Mouse (Mus musculus) neural tube, embryonic 12.5 days (tissue): Measurements from ENCODE around the gene Grb2. TPM values are rescaled to one million over a fixed set of nuclear protein-coding genes. Genes with fewer than 3 reads are reported as not detected.
"Not testable (repeated sequence)": the region's sequence is repeated elsewhere in the genome, so short reads cannot be mapped to it uniquely, and the experiment has no call there.

ENCODE experiments used
- ATAC-seq: fragments of 200-750 bp; cut with Nextera tagmentation; 2 replicates; pipeline ENCODE4 v1.8.0; 2017; ENCODE audit warnings: low read depth, mild to moderate bottlenecking, moderate TSS enrichment, moderate library complexity; ENCODE audit not compliant: low FRiP score
- H3K27ac ChIP-seq: fragments of 300-500 bp; sonication (generic); 2 replicates; pipeline ENCODE4 v1.5.1; 2016
- H3K27me3 ChIP-seq: fragments of 300-500 bp; sonication (generic); replicated peaks from 2 replicates; pipeline ENCODE4 v1.6.1; 2016; ENCODE audit warnings: mild to moderate bottlenecking
- H3K36me3 ChIP-seq: fragments of 300-500 bp; sonication (generic); 2 replicates; pipeline ENCODE4 v1.6.1; 2016; ENCODE audit warnings: mild to moderate bottlenecking
- H3K4me1 ChIP-seq: fragments of 300-500 bp; sonication (generic); 2 replicates; pipeline ENCODE4 v1.6.1; 2016
- H3K4me2 ChIP-seq: fragments of 300-500 bp; sonication (generic); replicated peaks from 2 replicates; pipeline ENCODE4 v1.6.1; 2016; ENCODE audit warnings: mild to moderate bottlenecking
- H3K4me3 ChIP-seq: fragments of 300-500 bp; sonication (generic); 2 replicates; pipeline ENCODE4 v1.5.1; 2016
- H3K9ac ChIP-seq: fragments of 300-500 bp; sonication (generic); 2 replicates; pipeline ENCODE4 v1.6.1; 2016; ENCODE audit warnings: mild to moderate bottlenecking
- H3K9me3 ChIP-seq: fragments of 300-500 bp; sonication (generic); 2 replicates; pipeline ENCODE4 v1.6.1; 2016; ENCODE audit warnings: mild to moderate bottlenecking
- WGBS: fragments of 180-500 bp; shearing (Covaris S2); methylation state at CpG from one replicate; pipeline ENCODE4 v1.1.7; 2016; 5-methylcytosine and 5-hydroxymethylcytosine counted together
- polyA plus RNA-seq: library from polyadenylated mRNA; unstranded; fragments of >200 nt; fragmentation: Nextera tagmentation; extraction: Ambion mirVana; gene quantifications from 2 replicates; pipeline ENCODE4 v1.2.1, GENCODE M21; 2016

Gene Grb2
- polyA plus RNA-seq, 1 experiment from 2014 or later: 186 TPM

GRCm38 (mm10) chr11:115654128-115654527, 54.3 kb downstream of the Grb2 start:
- Histone ChIP-seq H3K9me3 (no peaks in the 10 kb centered on the region), H3K27me3 (no peaks in the 10 kb centered on the region), H3K27ac (no peak overlapping the region), H3K4me2 (no peak overlapping the region), H3K36me3 (peaks cover 29% of the 10 kb centered on the region), H3K9ac (no peak overlapping the region), H3K4me3 (no peak overlapping the region), H3K4me1 (no peaks in the 10 kb centered on the region)
- no peak for ATAC-seq
- 78% methylated on average over 2 of the region's 2 CpGs for WGBS

DNA sequence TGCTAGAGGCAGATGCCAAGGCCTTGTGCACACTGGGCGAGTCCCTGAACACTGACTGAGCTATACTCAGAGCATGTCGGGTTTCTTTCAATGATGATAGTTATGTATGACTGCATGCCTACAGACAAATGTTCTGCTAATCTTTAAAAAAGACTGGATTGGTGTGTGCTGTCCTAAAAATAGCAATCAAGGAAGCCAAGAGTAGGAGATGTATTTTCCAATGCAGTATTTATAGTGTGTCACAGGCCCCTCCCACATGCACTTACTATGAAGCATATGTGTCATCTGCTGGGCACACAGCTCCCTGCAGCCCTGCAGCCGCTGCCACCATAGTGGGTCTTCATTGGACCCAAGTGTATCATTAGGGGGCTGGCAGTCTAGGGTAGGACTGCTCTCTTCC, 55.2 kb downstream of the Grb2 start:
- H3K9me3 ChIP-seq: no peaks in the 10 kb centered on the region
- peaks cover 34% of the 10 kb centered on the region for H3K36me3 ChIP-seq
- WGBS: 90% methylated on average over 3 of the region's 3 CpGs
- no peaks in the 10 kb centered on the region for H3K4me1 ChIP-seq
- ATAC-seq: no peak
- H3K27me3 ChIP-seq: no peaks in the 10 kb centered on the region
- H3K27ac ChIP-seq: no peak overlapping the region
- no peak overlapping the region for H3K4me2 ChIP-seq
- H3K4me3 ChIP-seq: no peak overlapping the region
- no peak overlapping the region for H3K9ac ChIP-seq

DNA sequence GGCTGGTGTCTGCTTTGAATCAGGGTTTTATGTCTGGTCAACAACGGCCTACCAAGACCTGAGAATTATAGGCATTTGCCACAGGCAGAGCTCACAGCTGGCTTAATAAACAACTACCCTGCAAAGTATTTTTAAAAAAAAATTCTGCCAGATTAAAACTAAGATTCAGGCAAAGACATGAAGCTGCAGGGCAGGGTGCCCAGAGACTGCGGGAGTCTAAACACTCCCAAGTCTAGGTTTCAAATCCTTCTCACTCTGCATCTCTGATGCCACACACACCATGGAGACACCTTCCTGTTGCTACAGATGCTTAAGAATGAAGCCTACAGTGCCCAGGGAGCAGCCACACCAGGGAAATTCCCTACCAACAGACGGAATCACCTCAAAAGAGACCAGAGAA, 56.7 kb downstream of the Grb2 start:
- Histone ChIP-seq H3K27me3 (no peaks in the 10 kb centered on the region), H3K27ac (no peak overlapping the region), H3K9ac (no peak overlapping the region), H3K9me3 (no peaks in the 10 kb centered on the region), H3K4me1 (no peaks in the 10 kb centered on the region), H3K4me3 (no peak overlapping the region), H3K36me3 (peaks cover 44% of the 10 kb centered on the region), H3K4me2 (no peak overlapping the region)
- ATAC-seq: no peak
- WGBS: 94% methylated on average over 3 of the region's 3 CpGs

DNA sequence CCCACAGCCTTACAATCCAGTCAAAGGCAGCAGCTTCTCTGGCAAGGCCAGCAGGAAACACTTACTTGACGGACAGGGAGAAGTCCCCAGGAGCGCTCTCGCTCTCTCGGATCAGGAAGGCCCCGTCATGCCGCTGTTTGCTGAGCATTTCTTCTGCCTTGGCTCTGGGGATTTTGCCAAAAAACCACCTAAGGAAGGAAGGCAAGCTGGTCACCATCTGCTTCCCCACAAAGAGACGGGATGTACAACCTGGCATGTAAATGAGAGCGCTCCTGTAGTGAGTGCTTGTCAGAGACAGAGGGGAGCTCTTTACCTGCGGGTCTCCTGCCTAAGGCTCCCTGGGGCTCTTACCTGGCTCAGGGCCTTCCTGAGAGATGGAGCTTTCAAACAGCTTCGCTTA, 58.7 kb downstream of the Grb2 start:
- no peaks in the 10 kb centered on the region for H3K27me3 ChIP-seq
- H3K4me1 ChIP-seq: no peaks in the 10 kb centered on the region
- no peak overlapping the region for H3K4me2 ChIP-seq
- H3K9me3 ChIP-seq: no peaks in the 10 kb centered on the region
- WGBS: 73% methylated on average over 10 of the region's 10 CpGs
- H3K36me3 ChIP-seq: peaks cover 49% of the 10 kb centered on the region
- no peak overlapping the region for H3K9ac ChIP-seq
- no peak overlapping the region for H3K4me3 ChIP-seq
- ATAC-seq: no peak
- no peak overlapping the region for H3K27ac ChIP-seq

DNA sequence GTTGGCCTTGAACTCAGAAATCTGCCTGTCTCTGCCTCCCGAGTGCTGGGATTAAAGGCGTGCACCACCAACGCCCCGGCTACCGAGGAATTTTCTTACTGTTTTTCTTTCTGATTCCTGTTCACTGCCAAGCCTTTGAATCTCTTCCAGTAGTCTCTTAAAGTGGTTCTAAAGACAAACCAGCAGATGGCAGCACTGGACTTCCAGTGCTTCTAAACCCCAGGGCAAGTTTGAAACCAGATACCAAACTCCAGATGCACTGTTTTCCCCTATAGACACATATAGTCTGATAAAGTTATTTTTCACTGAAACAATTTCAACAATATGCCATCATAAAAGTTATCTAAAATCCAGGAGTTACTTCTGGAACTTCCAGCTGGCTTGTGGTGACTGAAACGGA, 60.9 kb downstream of the Grb2 start:
- Histone ChIP-seq H3K27me3 (no peaks in the 10 kb centered on the region), H3K36me3 (peaks cover 50% of the 10 kb centered on the region), H3K4me3 (no peak overlapping the region), H3K4me1 (no peaks in the 10 kb centered on the region), H3K27ac (no peak overlapping the region), H3K9me3 (no peaks in the 10 kb centered on the region), H3K9ac (no peak overlapping the region), H3K4me2 (no peak overlapping the region)
- no peak for ATAC-seq
- 71% methylated on average over 6 of the region's 6 CpGs for WGBS

GRCm38 (mm10) chr11:115646439-115646838, 62.0 kb downstream of the Grb2 start:
- Histone ChIP-seq H3K4me2 (no peak overlapping the region), H3K36me3 (peaks cover 52% of the 10 kb centered on the region), H3K4me3 (no peak overlapping the region), H3K9me3 (no peaks in the 10 kb centered on the region), H3K27ac (no peak overlapping the region), H3K27me3 (no peaks in the 10 kb centered on the region), H3K9ac (no peak overlapping the region), H3K4me1 (no peaks in the 10 kb centered on the region)
- ATAC-seq: no peak
- WGBS: 96% methylated on average over 9 of the region's 9 CpGs

DNA sequence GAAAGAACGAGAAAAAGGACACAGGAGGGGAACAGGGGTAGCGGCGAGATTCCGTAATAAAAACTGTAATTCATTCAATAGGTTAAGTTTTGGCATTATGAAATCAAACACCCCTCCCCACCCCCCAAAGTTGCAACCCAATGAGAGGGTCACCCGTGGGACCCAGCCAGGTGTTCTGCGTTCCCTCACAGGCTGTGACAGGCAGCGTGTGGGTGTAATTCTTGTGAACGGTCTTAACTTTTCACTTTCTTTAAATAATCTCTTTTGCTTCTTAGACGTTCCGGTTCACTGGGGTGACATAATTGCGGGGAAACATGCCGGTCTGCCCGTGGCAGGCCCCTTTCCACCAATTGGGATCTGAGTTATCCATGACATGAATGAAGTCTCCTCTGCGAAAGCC, 62.9 kb downstream of the Grb2 start:
- H3K27me3 ChIP-seq, H3K9ac ChIP-seq, H3K4me1 ChIP-seq, ATAC-seq, H3K27ac ChIP-seq, H3K4me3 ChIP-seq, H3K9me3 ChIP-seq, H3K4me2 ChIP-seq: not testable (repeated sequence)
- H3K36me3 ChIP-seq: peaks cover 50% of the 10 kb centered on the region
- 94% methylated on average over 14 of the region's 14 CpGs for WGBS

GRCm38 (mm10) chr11:115644308-115644707, 64.1 kb downstream of the Grb2 start:
- peaks cover 45% of the 10 kb centered on the region for H3K36me3 ChIP-seq
- H3K4me3 ChIP-seq: no peak overlapping the region
- H3K9me3 ChIP-seq: no peaks in the 10 kb centered on the region
- no peak overlapping the region for H3K4me2 ChIP-seq
- no peak overlapping the region for H3K27ac ChIP-seq
- no peaks in the 10 kb centered on the region for H3K4me1 ChIP-seq
- ATAC-seq: no peak
- no peak overlapping the region for H3K9ac ChIP-seq
- 94% methylated on average over 13 of the region's 13 CpGs for WGBS
- no peaks in the 10 kb centered on the region for H3K27me3 ChIP-seq

GRCm38 (mm10) chr11:115643265-115643664, 65.1 kb downstream of the Grb2 start:
- 73% methylated on average over 10 of the region's 10 CpGs for WGBS
- peaks cover 38% of the 10 kb centered on the region for H3K36me3 ChIP-seq
- H3K4me1 ChIP-seq: no peaks in the 10 kb centered on the region

GRCm38 (mm10) chr11:115642705-115643104, 65.7 kb downstream of the Grb2 start:
- H3K4me1 ChIP-seq: no peaks in the 10 kb centered on the region

More at GRCm38 (mm10) chr11:115643265-115643664, 65.1 kb downstream of the Grb2 start:
- no peak overlapping the region for H3K9ac ChIP-seq
- ATAC-seq: no peak
- no peaks in the 10 kb centered on the region for H3K9me3 ChIP-seq
- H3K4me3 ChIP-seq: no peak overlapping the region
- no peaks in the 10 kb centered on the region for H3K27me3 ChIP-seq
- no peak overlapping the region for H3K27ac ChIP-seq
- no peak overlapping the region for H3K4me2 ChIP-seq

GRCm38 (mm10) chr11:115641664-115642036, 66.7 kb downstream of the Grb2 start:
- no peak overlapping the region for H3K9ac ChIP-seq
- WGBS: 89% methylated on average over 4 of the region's 4 CpGs
- no peaks in the 10 kb centered on the region for H3K9me3 ChIP-seq
- H3K27me3 ChIP-seq: no peaks in the 10 kb centered on the region
- H3K36me3 ChIP-seq: peaks cover 28% of the 10 kb centered on the region
- no peak overlapping the region for H3K27ac ChIP-seq
- no peak for ATAC-seq
- no peaks in the 10 kb centered on the region for H3K4me1 ChIP-seq
- H3K4me3 ChIP-seq: no peak overlapping the region
- no peak overlapping the region for H3K4me2 ChIP-seq

More at GRCm38 (mm10) chr11:115642705-115643104, 65.7 kb downstream of the Grb2 start:
- Histone ChIP-seq H3K9me3 (no peaks in the 10 kb centered on the region), H3K4me3 (no peak overlapping the region), H3K9ac (no peak overlapping the region), H3K27me3 (no peaks in the 10 kb centered on the region), H3K36me3 (peaks cover 34% of the 10 kb centered on the region), H3K4me2 (no peak overlapping the region), H3K27ac (no peak overlapping the region)
- ATAC-seq: no peak
- WGBS: 99% methylated on average over 2 of the region's 2 CpGs

DNA sequence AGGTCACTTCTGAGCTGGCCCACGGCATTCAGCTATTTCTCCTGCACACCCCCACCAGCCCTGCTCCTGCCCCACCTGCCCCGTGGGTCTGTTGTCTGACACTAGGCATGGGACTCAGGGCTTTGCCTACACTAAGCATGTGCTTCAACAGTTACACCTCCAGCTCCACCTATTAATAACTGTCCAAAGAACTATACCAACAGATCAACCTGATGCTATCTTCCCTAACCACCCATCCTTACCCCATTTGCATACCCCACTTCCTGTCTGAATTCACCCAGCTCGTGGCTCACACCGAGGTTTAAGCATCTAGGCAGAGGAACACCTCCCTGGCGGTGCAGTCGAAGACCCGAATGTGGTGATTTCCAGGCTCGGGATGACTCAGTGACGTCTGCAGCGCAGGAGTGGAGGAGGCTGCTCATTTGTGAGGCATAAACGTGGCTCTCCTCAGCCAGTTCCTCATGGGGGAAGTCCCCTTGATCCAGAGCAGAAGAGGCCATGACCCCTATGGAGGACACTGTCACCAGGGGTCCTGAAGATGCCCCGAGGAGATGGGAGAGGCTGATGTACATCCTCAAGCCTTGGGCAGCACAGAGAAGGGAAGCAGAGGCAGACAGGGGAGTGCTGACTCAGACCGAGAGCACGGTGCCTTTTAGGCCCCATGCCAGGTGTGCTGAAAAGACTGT, 67.3 kb downstream of the Grb2 start:
- no peak for ATAC-seq
- no peak overlapping the region for H3K4me3 ChIP-seq
- H3K36me3 ChIP-seq: peaks cover 23% of the 10 kb centered on the region
- no peaks in the 10 kb centered on the region for H3K4me1 ChIP-seq
- H3K9ac ChIP-seq: no peak overlapping the region
- H3K9me3 ChIP-seq: no peaks in the 10 kb centered on the region
- no peaks in the 10 kb centered on the region for H3K27me3 ChIP-seq
- 61% methylated on average over 14 of the region's 14 CpGs for WGBS
- H3K4me2 ChIP-seq: no peak overlapping the region
- H3K27ac ChIP-seq: no peak overlapping the region

- Histone ChIP-seq H3K9me3 (no peaks in the 10 kb centered on the region), H3K9ac (no peak overlapping the region), H3K4me1 (no peaks in the 10 kb centered on the region), H3K36me3 (peaks cover 23% of the 10 kb centered on the region), H3K4me2 (no peak overlapping the region), H3K27ac (no peak overlapping the region), H3K4me3 (no peak overlapping the region), H3K27me3 (no peaks in the 10 kb centered on the region)
- ATAC-seq: no peak
- 86% methylated on average over 3 of the region's 4 CpGs for WGBS
Observed at GRCm38 (mm10) chr11:115640311-115640828, 68.0 kb downstream of the Grb2 start.
